Mouse (Mus musculus) cerebellum, adult 2 months (tissue): ENCODE results near the gene Gapvd1.

ENCODE experiments used
- CTCF ChIP-seq: fragments of 200-500 bp; IDR thresholded peaks from 2 replicates; pipeline ENCODE4 v1.5.1; 2011; ENCODE audit warnings: low read depth, mild to moderate bottlenecking, control low read depth, low read length, moderate library complexity, borderline replicate concordance; ENCODE audit not compliant: insufficient read depth
- POLR2A ChIP-seq: fragments of 200-500 bp; IDR thresholded peaks from 2 replicates; pipeline ENCODE4 v1.6.1; 2011; ENCODE audit warnings: low read length, control low read depth, borderline replicate concordance; ENCODE audit not compliant: insufficient read depth

DNA sequence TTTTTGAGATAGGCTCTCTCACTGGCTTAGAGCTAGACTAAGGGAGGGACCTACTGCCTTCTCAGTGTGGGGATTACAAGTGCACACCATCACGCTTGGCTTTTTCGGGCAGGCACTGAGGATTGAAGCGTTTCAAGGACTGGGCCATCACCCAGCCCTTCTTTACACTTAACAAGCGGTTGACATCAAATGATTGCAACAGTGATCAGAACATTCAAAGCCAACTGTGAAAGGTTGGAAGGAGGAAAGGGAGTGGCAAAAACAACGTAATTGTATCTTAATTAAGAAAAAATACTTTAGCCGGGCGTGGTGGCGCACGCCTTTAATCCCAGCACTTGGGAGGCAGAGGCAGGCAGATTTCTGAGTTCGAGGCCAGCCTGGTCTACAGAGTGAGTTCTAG is 62.2 kb downstream of the Gapvd1 start:
- no peak for TF ChIP-seq POLR2A
- no peak for TF ChIP-seq CTCF
